Mouse (Mus musculus): Measurements from ENCODE around the gene Tceal1. TPM values are rescaled to one million over a fixed set of nuclear protein-coding genes. Genes with fewer than 3 reads are reported as not detected.
"Not testable (repeated sequence)": the region's sequence is repeated elsewhere in the genome, so short reads cannot be mapped to it uniquely, and the experiment has no call there.

Gene Tceal1
- 1 to 10 TPM; 3.9 to 4.4 TPM for total RNA-seq (2021)
- long read RNA-seq, experiment 1, transcript Tceal1-201 (2 exons, 2,803 nt), result major isoform, 11 of 13 reads
- long read RNA-seq, experiment 1, partial matches to known transcripts, result 0 of 13 reads
- long read RNA-seq, experiment 1, other reads (novel, unspliced or antisense), result 2 of 13 reads
- long read RNA-seq, experiment 2, transcript Tceal1-201 (2 exons, 2,803 nt), result major isoform, 9 of 10 reads
- long read RNA-seq, experiment 2, partial matches to known transcripts, result 0 of 10 reads
- long read RNA-seq, experiment 2, other reads (novel, unspliced or antisense), result 1 of 10 reads

- intact Hi-C loops (cut with DNase I), result no loop called here
- peak; percentile 54 to 73 for DNase-seq
These were observed at the start of gene Tceal1 for GRCm38 (mm10) chrX:136707446-136708167. Gene Tceal1, plus strand, starts transcription at chrX:136707982.

DNA sequence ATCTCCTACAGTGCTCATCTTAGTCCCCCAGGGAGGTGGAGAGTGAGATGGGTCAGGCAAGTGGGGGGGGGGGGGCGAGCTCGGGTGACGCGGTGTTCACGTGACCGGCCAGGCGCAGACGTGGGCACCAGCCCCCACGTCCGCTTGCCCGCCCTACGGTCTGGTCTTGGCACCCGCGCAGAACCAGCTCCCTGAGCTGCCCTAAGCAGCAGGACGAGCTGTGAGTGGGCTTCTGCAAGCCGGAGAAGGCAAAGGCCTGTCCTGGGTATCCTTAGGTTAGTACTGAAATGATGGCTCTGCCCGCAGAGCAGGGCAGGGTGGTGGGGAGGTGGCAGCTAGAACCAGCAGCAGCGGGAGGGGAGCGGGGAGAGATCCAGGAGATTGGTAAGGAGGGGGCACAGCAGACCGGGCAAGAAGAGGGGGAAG, 41.5 kb upstream of the Tceal1 start:
- intact Hi-C loops (cut with DNase I), result no loop called here
- no peak for DNase-seq

- intact Hi-C loops (cut with DNase I); DNase-seq: not testable (repeated sequence)
These were observed 40.9 kb upstream of the Tceal1 start for GRCm38 (mm10) chrX:136666762-136667464.

DNA sequence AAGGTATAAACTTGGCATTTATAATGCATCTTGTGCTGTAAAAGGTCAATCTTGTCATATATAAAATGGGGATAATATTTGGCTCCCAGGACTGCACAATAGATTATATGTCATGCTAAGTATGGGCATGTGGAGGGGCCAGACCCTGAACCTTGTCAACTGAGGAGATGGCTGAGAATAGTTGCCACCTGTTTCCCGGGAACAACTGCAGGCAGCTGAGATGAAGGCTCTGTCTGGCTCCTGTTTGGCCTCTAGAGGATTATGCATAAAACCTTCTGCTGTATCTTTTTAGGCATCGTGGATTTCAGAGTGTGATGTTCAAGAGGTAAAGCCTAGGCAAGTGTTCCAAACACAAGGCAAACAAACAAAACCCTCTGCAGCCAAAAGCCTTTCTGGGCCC, 39.0 kb upstream of the Tceal1 start:
- no peak for DNase-seq
- intact Hi-C loops (cut with DNase I), result no loop called here

- intact Hi-C loops (cut with DNase I), result no loop called here
- no peak for DNase-seq
These were observed 26.8 kb upstream of the Tceal1 start for GRCm38 (mm10) chrX:136680989-136681388.

DNA sequence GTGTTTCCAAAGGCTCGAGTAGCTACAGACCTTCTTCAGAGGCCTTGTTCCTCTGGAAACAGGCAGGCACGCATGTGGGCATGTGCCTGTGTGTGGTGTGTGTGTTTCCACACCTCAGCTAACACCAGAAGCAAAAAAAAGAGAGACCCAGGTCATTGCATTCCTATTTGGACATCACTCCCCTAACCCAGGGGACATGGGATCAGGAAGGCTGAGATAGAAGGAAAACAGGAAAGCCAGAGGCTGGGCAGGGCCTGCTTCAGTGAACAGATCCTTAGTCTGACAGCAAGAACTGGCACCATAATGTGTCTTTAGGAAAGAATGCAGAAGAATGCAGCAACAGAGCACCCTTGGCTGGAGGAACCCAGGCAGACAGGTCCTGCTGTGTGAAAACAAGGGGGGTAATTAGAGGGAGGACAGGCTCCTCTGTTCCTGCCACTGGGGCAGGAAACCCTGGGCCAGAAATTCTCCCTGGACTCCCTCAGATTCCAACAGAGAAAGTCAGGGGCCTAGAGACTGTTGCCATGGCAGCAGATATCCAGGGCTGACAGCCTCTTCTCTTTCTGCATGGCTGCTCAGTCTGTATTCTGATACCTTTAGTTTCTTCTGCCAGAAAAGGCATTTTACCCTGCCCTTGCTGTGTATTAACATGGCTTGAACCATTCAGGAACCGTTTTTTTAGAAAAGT, 16.0 kb upstream of the Tceal1 start:
- DNase-seq; intact Hi-C loops (cut with DNase I): not testable (repeated sequence)

DNA sequence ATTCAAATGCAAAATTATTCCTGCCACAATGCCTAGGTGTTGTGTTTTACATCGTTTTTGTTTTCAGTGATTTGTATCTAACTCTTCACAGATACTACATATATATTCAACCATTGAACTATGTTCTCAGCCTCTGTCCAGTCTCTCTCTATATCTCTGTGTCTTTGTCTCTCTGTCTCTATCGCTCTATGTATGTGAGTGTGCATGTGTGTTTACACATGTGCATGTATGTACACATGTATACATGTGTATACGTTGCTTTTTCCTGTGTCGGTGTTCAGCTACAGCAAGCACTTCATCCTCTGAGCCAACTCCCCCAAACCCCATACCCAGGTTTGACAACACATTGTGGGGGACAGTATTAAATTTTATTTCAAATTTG, 15.5 kb upstream of the Tceal1 start:
- intact Hi-C loops (cut with DNase I), result no loop called here

DNA sequence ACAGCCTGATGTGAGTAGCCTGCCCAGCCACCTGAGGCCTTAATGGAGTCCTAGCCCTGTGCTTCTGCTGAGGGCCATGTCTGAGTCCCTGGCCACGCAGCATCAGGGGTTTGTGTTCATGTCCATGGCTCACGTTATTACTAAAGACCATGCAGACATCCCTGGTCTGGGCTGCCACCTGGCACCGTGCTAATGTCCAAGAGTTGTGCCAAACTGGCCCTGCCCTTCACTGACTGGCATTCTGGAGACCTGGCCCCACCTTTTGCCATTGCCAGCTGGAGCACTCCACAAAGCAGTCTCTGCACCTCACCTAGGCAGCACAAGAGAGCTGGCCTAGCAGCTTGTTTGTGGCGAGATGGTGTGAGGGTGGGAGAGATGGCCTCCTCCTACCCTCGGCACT, 14.6 kb upstream of the Tceal1 start:
- intact Hi-C loops (cut with DNase I), result no loop called here
- DNase-seq, result no peak

More for the DNA sequence above, 15.5 kb upstream of the Tceal1 start:
- no peak for DNase-seq

DNA sequence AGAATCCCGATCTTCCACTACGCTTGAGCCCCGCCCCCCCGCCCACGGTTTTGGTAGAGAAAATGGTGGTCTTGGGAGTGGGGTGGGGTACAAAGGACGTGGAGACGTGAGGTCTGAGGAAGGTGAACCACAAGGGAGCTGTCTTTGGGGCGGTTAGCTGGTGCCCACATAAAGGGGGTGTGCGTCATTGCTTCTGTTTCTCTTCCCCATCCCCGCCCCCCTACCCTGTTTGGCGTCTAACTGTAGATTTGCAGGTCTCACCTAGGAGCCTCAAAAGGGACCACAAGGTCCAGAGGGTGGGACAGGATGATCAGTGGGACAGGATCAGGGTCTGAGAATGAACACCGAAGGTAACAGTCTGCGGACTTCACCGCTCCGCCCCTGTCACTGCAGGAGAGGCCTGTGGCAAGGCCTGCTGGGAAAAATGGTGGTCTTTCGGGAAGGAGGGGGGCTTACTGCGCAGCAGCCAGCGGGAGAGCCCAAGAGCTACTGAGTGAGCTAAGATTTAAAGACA, 443 bp downstream of the Tceal1 start:
- DNase-seq, result peak; percentile 14 to 32
- intact Hi-C loops (cut with DNase I), result no loop called here

- peak in 1 of 2 experiments; percentile 6 for DNase-seq
- intact Hi-C loops (cut with DNase I), result no loop called here
These were observed 1.0 kb downstream of the Tceal1 start for GRCm38 (mm10) chrX:136708782-136709181.

GRCm38 (mm10) chrX:136714742-136715474, 7.1 kb downstream of the Tceal1 start:
- intact Hi-C loops (cut with DNase I); DNase-seq: not testable (repeated sequence)

DNA sequence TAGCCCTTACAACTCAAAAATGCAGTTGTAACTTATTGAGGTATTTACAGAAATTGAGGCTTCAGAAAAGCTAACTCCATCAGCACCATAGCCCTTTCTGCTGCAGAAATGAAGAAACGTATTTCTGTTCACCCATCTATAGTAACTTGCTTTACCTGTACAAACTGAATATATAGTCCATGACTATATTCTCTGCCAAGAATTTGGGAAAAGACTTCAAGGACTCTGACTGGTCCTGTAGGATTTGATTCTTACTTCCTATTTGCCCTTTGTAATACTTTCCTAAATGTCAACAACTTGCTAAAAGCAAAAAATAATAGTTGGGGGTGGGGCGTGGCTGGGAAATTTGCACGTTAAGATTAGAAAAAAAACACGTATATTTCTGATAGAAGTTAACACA, 24.2 kb downstream of the Tceal1 start:
- DNase-seq, result no peak
- intact Hi-C loops (cut with DNase I), result no loop called here

DNA sequence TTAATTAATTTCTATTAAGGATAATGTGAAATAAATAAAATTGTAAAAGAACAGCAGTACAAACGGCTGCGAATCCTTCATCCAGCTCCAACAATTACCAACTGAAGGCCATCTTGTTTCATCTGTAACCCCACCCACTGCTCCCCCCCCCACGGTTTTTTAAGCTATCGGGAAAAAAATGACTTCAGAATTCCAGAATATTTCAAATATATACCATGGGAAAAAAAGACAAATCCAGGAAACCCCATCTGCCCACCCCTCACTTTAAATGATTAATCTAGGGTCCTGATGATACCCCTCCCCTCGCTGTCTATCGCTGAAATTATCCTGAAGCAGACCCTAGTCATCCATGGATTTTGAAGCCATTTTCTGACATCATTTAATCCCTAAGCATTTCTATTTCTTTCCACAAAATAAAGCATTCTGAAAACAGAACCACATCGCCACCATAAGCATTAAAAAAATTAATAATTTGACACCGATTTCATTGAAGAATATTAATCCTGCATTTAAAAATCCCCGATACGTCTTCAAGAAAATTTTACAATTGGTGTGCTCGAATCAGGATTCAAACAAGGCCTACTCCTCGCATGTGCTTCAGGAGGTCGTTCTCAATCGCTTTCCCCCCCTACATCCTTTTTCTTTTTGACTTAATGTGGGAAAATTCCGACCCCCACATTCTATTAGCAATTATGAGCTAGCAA, 32.5 kb downstream of the Tceal1 start:
- no peak for DNase-seq
- intact Hi-C loops (cut with DNase I), result loop anchor here (5.0 kb wide), 1 partner anchor 82 kb away; the partner anchor contains the start of gene Plp1

DNA sequence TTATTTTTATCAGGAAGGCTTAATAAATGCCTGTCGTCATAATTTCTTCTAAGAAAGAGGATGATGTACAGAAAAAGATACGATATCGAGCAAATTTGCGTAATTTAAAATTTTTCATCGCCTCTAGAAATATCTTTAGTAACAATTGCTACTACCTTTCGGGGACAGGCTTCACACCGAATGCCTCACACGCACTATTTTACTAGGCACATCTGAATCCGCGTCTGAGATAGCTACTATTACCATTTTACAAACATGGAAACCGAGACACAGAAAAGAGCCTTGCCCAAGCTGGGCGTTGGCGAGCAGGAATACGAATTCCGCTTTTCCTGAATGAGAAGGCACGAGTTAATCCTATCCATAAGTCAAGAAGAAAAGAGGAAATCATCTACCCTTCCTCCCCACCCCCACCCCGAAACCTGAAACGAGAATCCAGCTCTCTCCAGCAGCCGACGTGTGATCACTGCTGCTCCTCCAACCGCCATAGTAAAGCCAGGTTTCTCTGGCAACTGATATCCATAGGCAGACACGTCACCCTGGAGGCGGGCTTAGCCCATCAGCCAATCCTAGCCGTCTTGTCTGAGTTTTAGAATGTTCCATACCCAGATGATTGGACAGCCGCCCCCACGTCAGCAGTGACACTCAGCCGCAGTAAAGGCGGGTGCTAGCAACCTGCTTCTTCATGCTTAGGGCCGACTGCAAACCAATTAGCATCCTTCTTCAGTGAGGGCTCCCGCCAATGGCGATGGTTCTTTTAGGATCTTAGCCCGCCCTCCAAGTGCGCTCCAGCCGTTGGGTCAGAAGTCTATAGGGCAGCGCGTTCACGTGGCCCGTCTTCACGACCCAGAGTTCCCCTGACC, 33.2 kb downstream of the Tceal1 start:
- intact Hi-C loops (cut with DNase I), result loop anchor here (5.0 kb wide), 1 partner anchor 81 kb away; the partner anchor contains the start of gene Plp1
- DNase-seq, result peak; percentile 86 to 87

GRCm38 (mm10) chrX:136741651-136742201, 33.9 kb downstream of the Tceal1 start:
- peak; percentile 85 to 86 for DNase-seq
- intact Hi-C loops (cut with DNase I), result loop anchor here (2.0 to 5.0 kb wide), 2 partner anchors 81 to 277 kb away; partner anchors contain the start of gene Plp1

GRCm38 (mm10) chrX:136742241-136742640, 34.5 kb downstream of the Tceal1 start:
- intact Hi-C loops (cut with DNase I), result loop anchor here (2.0 to 5.0 kb wide), 2 partner anchors 80 to 277 kb away; partner anchors contain the start of gene Plp1
- peak in 1 of 2 experiments; percentile 2 for DNase-seq

- intact Hi-C loops (cut with DNase I), result loop anchor here (2.0 to 5.0 kb wide), 2 partner anchors 80 to 276 kb away; partner anchors contain the start of gene Plp1
- DNase-seq, result peak; percentile 43 to 61
These were observed 34.9 kb downstream of the Tceal1 start for GRCm38 (mm10) chrX:136742661-136743103.

Measured in heart, postnatal 14 days (tissue).